Mouse (Mus musculus): ENCODE measurements around the gene Syt17. TPM values are rescaled to one million over a fixed set of nuclear protein-coding genes. Genes with fewer than 3 reads are reported as not detected.

The Syt17 gene
- polyA plus RNA-seq (2016; fragmentation: Nextera tagmentation; extraction: Ambion mirVana) = 1.2 and 1.4 TPM in 2 replicates

DNA sequence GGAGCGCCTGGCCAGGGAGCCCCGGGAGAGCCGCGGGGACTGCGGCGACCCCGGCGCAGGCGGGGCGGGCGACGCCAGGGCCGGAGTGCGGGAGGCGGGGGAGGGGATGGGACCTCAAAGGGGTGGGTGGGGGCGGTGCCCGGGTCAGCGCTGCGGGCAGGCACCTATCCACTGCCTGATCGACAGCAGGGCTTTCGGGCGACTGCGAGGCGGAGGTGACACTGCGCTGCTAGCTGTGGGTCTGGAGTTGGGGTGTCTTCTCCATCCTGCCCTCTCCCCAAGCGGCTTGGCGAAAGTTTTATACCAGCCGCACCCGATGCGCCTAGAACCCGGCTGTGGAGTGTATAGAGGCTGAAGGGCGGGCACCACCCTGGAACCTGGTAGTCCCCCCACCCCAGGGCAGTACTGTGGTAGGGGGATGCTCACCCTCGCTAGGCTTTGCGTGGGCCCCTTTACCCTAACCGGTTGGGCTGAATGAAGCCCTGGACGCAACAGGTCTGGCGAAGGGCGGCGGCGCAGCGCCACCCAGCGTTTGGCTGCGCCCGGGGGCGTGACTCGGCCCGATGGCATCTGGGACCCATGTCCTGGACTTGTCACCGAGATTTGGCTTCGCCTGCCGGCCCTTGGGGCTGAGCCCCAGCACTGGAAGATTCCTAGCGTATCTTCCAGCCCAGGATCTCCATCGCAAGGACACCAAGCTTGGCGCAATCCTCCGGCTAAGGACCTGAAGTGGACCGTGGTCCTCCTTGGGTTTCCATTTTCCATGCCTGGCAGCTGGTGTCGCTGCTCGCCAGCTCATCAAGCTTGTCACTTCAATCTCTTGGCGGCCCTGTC is at the start of gene Syt17:
TSS of gene Syt17 (minus strand) at position 89 of the 834 bp plus-strand sequence.
- under 1% methylated on average over 58 of the region's 58 CpGs for WGBS
- H3K27ac ChIP-seq = peak within 1 kb of the TSS; percentile 81

DNA sequence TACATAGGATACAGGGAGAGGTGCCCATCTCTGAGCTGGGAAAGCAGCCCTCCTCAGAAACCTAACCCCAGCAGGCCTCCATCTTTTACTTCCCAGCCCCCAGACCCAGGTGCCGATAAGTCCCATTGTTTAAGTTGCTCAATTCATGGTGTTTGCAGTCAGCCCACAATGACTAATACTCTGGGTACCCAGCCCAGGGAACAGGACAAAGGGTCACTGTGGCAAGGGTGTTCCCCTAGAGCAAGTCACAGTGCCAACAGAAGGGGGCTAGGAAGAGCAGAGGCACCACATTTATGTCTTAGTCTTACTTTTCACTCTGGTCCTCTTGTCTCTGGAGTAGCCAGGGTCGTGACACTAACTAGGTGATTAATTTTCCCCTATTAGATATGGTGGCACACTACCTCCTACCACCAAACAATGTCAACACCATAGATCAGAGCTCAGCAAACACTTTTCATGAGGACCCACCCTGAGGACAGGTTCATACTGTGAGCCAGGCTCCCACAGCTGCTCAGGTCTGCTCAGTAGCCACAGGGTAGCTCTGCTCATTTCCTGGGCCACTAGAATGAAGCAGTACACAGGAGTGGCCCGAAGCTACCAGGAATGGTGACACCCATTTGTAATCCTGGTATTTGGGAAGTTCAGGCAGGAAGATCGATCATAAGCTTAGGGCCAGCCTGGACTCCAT is 47.0 kb upstream of the Syt17 start:
- Histone ChIP-seq H3K27ac (no peak overlapping the region), H3K27me3 (ENCODE audit: poor library complexity, severe bottlenecking) (peaks cover 42% of the 10 kb centered on the region), H3K4me1 (peaks cover 23% of the 10 kb centered on the region), H3K9me3 (no peaks in the 10 kb centered on the region), H3K36me3 (replicated peaks) (no peaks in the 10 kb centered on the region), H3K4me3 (no peak overlapping the region)
- DNase-seq (ENCODE audit: extremely low spot score, low spot score) = no peak
- WGBS = 75% methylated on average over 4 of the region's 4 CpGs

More for the DNA sequence above, at the start of gene Syt17:
- Histone ChIP-seq H3K27me3 (ENCODE audit: poor library complexity, severe bottlenecking) (peaks cover 58% of the 10 kb centered on the region), H3K9me3 (no peaks in the 10 kb centered on the region), H3K36me3 (replicated peaks) (no peaks in the 10 kb centered on the region), H3K4me3 (peak within 1 kb of the TSS; percentile 66), H3K4me1 (peaks cover 30% of the 10 kb centered on the region)
- DNase-seq (ENCODE audit: extremely low spot score, low spot score) = peak; percentile 79

DNA sequence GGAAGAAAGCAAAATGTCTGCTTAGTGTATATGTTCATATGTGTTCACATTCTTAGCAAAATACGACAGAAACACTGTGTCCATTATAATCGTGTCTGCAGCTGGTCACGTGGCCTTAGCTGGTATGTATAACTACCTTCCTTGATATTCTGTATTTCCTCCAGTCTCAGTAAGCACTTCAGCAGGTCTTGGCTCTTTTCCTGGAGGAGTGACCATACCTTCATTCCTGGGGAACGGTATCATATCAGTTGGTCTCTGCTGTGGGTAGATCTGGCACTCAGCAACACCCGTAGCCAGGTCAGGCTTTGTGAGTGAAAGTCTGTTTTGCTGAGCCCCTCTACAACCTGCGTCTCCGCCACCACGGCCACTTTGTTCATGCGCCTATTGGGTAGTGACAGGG is 45.9 kb upstream of the Syt17 start:
- no peak for DNase-seq (ENCODE audit: extremely low spot score, low spot score)
- peaks cover 29% of the 10 kb centered on the region for H3K4me1 ChIP-seq
- peaks cover 53% of the 10 kb centered on the region for H3K27me3 ChIP-seq (ENCODE audit: poor library complexity, severe bottlenecking)
- no peaks in the 10 kb centered on the region; the same call in 1 of the 2 replicates for H3K36me3 ChIP-seq (replicated peaks)
- no peak overlapping the region for H3K4me3 ChIP-seq
- 91% methylated on average over 9 of the region's 9 CpGs for WGBS
- no peaks in the 10 kb centered on the region for H3K9me3 ChIP-seq
- no peak overlapping the region for H3K27ac ChIP-seq

DNA sequence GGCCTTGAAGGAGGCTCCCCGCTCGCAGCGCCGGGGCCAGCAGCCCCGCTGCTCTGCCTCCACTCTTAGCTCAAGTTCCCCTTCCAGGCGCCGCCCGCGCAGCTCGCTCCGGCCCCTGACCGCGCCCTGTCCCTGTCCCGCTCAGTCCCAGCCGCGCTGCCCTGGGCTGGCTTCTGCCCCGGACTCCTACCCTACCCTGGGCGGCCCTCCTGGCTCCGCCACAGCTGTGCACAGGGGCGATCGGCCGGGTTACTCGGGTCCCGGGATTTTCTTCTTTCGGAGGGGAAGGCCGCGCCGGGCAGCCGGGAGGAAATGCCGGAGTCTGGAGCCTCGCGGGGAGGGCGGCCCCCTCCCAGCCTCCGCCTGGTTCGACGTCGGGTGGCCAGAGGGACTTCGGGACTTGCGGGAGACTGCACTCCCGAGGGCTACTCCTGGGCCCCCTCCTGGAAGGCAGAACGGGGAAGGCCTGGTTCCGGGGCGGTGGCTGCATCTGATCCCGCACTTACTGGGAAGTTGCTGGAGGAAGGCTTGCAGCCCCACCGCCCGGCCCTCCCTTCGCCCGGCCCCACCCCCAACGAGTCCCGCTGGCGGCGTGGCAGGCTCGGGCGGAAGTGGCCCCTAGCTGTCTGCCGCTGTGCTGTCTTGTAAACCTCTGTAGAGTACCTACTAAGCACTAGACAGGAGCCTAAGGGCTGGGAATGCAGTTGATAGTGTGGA is 43.6 kb upstream of the Syt17 start, which contains the start of gene Itpripl2:
TSS of gene Itpripl2 (minus strand) at position 545 of the 717 bp plus-strand sequence.
- under 1% methylated on average over 55 of the region's 55 CpGs for WGBS
- peak within 1 kb of the TSS; percentile 88 for H3K27ac ChIP-seq
- DNase-seq (ENCODE audit: extremely low spot score, low spot score) = peak; percentile 72
- peaks cover 40% of the 10 kb centered on the region for H3K4me1 ChIP-seq
- H3K36me3 ChIP-seq (replicated peaks) = no peaks in the 10 kb centered on the region; the same call in 1 of the 2 replicates
- peak within 1 kb of the TSS; percentile 75 for H3K4me3 ChIP-seq
- H3K27me3 ChIP-seq (ENCODE audit: poor library complexity, severe bottlenecking) = peaks cover 67% of the 10 kb centered on the region
- no peaks in the 10 kb centered on the region for H3K9me3 ChIP-seq

DNA sequence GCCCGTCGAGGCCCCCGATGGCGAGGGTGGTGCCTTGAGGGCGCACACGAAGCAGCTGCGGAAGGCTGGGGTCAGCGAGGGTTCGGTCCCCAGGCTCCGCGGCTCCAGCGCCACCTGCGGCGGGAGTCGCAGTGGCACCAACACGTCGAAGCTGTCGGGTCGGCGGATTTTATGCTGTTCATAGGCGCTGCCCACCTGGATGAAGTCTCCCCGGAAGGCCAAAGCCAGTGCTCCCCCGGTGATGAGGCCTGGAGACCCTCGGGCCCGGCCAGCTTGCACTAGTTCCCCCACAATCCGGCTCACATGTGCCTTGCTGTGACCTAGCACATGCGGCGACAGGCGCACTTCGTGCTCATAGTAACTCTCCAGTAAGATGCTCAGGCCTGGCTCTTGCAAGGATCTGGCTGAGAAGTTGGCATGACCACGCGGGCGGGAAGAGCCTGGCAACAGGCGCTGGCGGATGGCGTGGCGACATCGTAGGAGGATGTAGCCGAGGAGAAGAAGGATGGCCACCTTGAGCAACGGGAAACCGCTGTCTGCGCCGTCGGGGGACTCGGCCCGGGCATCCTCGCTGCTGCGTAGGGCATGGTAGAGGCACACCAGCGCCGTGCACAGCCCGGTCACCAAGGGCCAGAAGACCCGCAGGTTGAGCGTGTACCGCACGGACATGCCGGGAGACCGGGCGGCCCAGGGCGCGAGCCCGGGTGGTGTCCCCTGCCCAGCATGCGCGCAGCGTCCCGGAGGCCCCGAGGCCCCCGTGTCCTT is 42.8 kb upstream of the Syt17 start:
- peak; percentile 54 for DNase-seq (ENCODE audit: extremely low spot score, low spot score)
- Histone ChIP-seq H3K27ac (peak overlapping the region; percentile 88), H3K9me3 (no peaks in the 10 kb centered on the region), H3K36me3 (replicated peaks) (no peaks in the 10 kb centered on the region; the same call in 1 of the 2 replicates), H3K4me3 (peak overlapping the region; percentile 75), H3K27me3 (ENCODE audit: poor library complexity, severe bottlenecking) (peaks cover 67% of the 10 kb centered on the region), H3K4me1 (peaks cover 40% of the 10 kb centered on the region)
- WGBS = 3% methylated on average over 67 of the region's 67 CpGs

DNA sequence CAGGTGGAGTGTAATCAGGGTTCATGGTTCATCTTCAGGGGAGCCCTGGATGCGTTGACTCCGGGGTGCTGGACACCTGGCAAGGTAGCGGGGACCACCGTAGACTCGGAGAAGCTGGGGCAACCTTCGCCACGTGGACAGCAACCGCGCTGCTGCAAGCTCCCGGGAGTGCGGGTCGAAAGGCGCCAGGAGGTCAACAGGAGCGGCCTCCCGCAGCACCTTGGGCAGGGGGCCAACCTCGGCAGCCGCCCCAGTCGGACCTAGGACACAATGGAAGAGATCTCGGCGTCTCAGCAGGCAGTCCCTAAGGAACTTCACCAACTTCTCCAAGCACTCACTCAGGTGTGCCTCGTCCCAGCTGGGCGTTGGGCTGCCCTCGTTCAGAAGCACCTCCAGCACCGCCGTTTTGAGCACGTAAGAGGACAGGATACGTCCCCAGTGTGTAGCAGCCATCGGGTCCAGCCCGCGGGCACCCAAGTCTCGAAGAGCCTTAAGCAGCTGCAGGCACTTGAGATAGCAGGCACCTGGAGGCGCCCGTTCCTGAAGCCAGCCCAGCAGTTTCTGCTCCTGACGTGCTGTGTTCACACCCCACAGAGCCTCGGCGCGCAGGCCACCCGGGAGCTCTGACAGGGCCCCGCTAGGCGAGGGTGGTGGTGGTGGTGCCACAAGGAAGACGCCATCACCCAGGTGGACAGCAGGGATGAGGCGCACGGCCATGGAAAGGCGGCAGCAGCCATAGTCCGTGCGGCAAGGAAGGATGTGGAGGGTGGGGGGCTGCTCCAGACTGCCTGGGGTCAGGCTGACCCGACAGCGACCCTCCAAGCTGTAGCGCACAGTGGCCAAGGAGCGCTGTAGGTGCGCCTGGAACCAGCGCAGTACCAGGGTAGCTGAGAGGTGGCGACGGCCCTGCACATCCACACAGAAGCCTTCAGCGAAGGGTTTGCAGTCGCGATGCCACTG is 42.0 kb upstream of the Syt17 start:
- WGBS = 10% methylated on average over 57 of the region's 57 CpGs
- Histone ChIP-seq H3K4me1 (peaks cover 40% of the 10 kb centered on the region), H3K9me3 (no peaks in the 10 kb centered on the region), H3K4me3 (peak overlapping the region; percentile 75; the same call in 1 of the 2 replicates), H3K27me3 (ENCODE audit: poor library complexity, severe bottlenecking) (peaks cover 67% of the 10 kb centered on the region), H3K36me3 (replicated peaks) (no peaks in the 10 kb centered on the region; the same call in 1 of the 2 replicates), H3K27ac (no peak overlapping the region)
- peak; percentile 24 for DNase-seq (ENCODE audit: extremely low spot score, low spot score)

DNA sequence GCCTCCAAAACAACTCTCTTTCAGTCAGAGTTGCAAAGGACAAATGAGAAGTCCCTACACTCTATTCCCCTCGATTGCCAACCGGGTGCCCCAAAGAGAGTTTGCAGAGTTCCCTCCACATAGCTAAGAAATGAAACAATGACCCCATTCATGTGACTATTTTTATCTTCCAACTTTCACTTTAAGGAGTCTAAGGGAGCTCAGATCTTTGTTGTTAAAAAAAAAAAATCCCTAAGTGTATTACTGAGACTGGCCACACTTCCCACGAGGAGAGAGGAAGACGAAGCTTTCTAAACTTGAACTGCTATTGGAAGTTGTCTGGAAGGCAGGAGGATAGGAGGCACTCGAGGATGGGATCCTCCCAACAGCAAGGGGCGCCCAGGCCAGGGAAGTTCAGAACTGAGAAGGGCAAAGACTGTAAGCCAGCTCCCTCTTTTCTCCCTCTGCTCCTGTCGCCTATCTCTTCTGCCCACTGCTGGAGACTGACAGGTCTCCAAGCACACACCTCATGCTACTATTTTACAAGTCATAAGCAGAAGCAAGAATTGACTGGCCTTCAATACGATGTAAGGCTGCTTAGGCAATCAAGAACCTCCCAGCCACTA is 40.1 kb upstream of the Syt17 start:
- no peak for DNase-seq (ENCODE audit: extremely low spot score, low spot score)
- no peak overlapping the region for H3K4me3 ChIP-seq
- H3K27me3 ChIP-seq (ENCODE audit: poor library complexity, severe bottlenecking) = peaks cover 57% of the 10 kb centered on the region
- no peaks in the 10 kb centered on the region for H3K9me3 ChIP-seq
- 24% methylated on average over 8 of the region's 8 CpGs for WGBS
- H3K36me3 ChIP-seq (replicated peaks) = no peaks in the 10 kb centered on the region; the same call in 1 of the 2 replicates
- no peak overlapping the region for H3K27ac ChIP-seq
- peaks cover 40% of the 10 kb centered on the region for H3K4me1 ChIP-seq

DNA sequence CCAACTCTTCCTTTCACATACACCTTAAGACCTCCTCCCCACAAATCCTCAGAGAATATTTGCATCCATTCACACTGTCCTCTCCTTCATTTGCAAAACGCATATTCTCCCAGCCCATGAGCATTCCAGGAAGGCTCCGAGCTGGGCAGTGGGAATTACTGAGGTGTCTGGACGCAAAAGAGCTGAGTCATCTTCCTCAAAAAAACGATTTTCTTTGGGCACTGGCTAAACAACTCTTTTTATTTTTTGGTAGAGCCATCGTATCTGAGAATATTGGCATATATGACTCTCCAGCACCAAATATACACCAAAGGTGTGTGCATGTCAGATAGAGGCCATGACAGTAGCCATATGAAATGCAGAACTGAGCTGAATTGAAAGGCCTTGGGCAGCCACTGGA is 38.9 kb upstream of the Syt17 start:
- no peaks in the 10 kb centered on the region; the same call in 1 of the 2 replicates for H3K36me3 ChIP-seq (replicated peaks)
- no peak overlapping the region for H3K4me3 ChIP-seq
- H3K27ac ChIP-seq = no peak overlapping the region
- no peaks in the 10 kb centered on the region for H3K9me3 ChIP-seq
- H3K27me3 ChIP-seq (ENCODE audit: poor library complexity, severe bottlenecking) = peaks cover 44% of the 10 kb centered on the region
- DNase-seq (ENCODE audit: extremely low spot score, low spot score) = no peak
- WGBS = 66% methylated on average over 5 of the region's 5 CpGs
- H3K4me1 ChIP-seq = peaks cover 36% of the 10 kb centered on the region

DNA sequence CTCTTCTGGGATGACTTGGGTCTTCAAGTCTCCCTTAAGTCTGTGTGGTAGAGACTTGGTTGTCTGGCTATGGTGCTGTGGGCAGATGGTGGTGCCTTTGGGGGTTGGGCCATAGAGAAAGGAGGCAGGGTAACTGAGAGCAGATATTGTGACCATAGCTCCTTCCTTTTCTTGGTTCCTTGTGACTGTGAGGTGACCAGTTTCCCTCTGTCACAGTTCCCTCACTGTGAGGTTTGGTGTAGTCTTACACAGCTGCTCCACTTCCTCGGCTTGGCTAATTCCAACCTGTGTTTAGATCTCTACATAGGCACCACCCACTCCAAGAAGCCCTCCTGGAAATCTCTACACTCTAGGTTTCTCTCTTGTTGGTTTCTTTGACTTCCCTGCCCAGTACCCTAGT is 36.0 kb upstream of the Syt17 start:
- 86% methylated on average over 1 of the region's 1 CpGs for WGBS
- H3K27me3 ChIP-seq (ENCODE audit: poor library complexity, severe bottlenecking) = peaks cover 15% of the 10 kb centered on the region

DNA sequence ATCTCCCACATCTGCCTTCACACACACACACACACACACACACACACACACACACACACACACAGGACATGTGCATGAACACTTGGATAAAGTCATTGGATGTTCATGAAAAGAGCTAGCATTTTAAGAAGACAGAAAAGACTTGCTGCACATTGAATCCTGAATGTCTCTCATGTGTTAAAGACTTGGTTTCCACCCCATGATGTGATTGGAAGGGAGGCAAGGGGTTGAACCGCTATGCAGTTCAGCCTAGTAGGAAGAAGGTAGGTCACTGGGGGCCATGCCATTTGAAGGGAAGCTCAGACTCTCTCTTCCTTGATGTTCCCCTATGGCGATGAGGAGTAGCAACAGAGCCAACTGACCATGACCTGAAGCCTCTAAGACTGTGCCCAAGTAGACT is 34.0 kb upstream of the Syt17 start:
- Histone ChIP-seq H3K27ac (no peak overlapping the region), H3K27me3 (ENCODE audit: poor library complexity, severe bottlenecking) (no peaks in the 10 kb centered on the region), H3K36me3 (replicated peaks) (no peaks in the 10 kb centered on the region), H3K4me3 (no peak overlapping the region), H3K9me3 (no peaks in the 10 kb centered on the region), H3K4me1 (peaks cover 11% of the 10 kb centered on the region)
- DNase-seq (ENCODE audit: extremely low spot score, low spot score) = no peak
- WGBS = 74% methylated on average over 2 of the region's 2 CpGs

More for the DNA sequence above, 36.0 kb upstream of the Syt17 start:
- DNase-seq (ENCODE audit: extremely low spot score, low spot score) = no peak
- no peaks in the 10 kb centered on the region for H3K36me3 ChIP-seq (replicated peaks)
- H3K27ac ChIP-seq = no peak overlapping the region
- no peak overlapping the region for H3K4me3 ChIP-seq
- H3K4me1 ChIP-seq = peaks cover 12% of the 10 kb centered on the region
- no peaks in the 10 kb centered on the region for H3K9me3 ChIP-seq

All from forebrain, embryonic 10.5 days (tissue).